Mouse (Mus musculus) urinary bladder, adult 18-20 months (tissue): Measurements from ENCODE around the gene Gramd1a.
A peak's percentile ranks its signal among the peaks of the same experiment; 100 is the strongest.

Source experiments
- DNase-seq, 2 experiments: peaks; one replicate each; pipeline ENCODE4 v3.0.0; 2022; ENCODE audit warnings: low spot score in 2 of 2, mixed read lengths in 2 of 2

The Gramd1a gene

GRCm38 (mm10) chr7:31151301-31152241, 4.1 kb downstream of the Gramd1a start:
- DNase-seq = peak in 1 of 2 experiments; percentile 30

- DNase-seq = peak; percentile 78 to 84
These were observed 5.0 kb downstream of the Gramd1a start for GRCm38 (mm10) chr7:31150566-31151300.

- no peak for DNase-seq
These were observed 5.7 kb downstream of the Gramd1a start for GRCm38 (mm10) chr7:31149751-31150565.

GRCm38 (mm10) chr7:31149271-31149670, 6.4 kb downstream of the Gramd1a start:
- DNase-seq = no peak

- peak in 1 of 2 experiments; percentile 40 for DNase-seq
These were observed 6.9 kb downstream of the Gramd1a start for GRCm38 (mm10) chr7:31148756-31149155.

GRCm38 (mm10) chr7:31148086-31148485, 7.6 kb downstream of the Gramd1a start:
- no peak for DNase-seq

GRCm38 (mm10) chr7:31145596-31146160, 10.0 kb downstream of the Gramd1a start:
- no peak for DNase-seq

GRCm38 (mm10) chr7:31144886-31145285, 10.8 kb downstream of the Gramd1a start:
- no peak for DNase-seq

- DNase-seq = no peak
These were observed 14.8 kb downstream of the Gramd1a start for GRCm38 (mm10) chr7:31140941-31141340.

- no peak for DNase-seq
These were observed 15.4 kb downstream of the Gramd1a start for GRCm38 (mm10) chr7:31140302-31140701.

GRCm38 (mm10) chr7:31139765-31140164, 15.9 kb downstream of the Gramd1a start:
- DNase-seq = peak in 1 of 2 experiments; percentile 57

- no peak for DNase-seq
These were observed 20.0 kb downstream of the Gramd1a start for GRCm38 (mm10) chr7:31135717-31136116.

- DNase-seq = no peak
These were observed 23.8 kb downstream of the Gramd1a start for GRCm38 (mm10) chr7:31131866-31132265.

GRCm38 (mm10) chr7:31130841-31131240, 24.9 kb downstream of the Gramd1a start:
- DNase-seq = no peak

GRCm38 (mm10) chr7:31130197-31130596, 25.5 kb downstream of the Gramd1a start:
- no peak for DNase-seq

- no peak for DNase-seq
These were observed 27.5 kb downstream of the Gramd1a start for GRCm38 (mm10) chr7:31128157-31128705.

- peak in 1 of 2 experiments; percentile 58 for DNase-seq
These were observed 28.6 kb downstream of the Gramd1a start, which contains the start of gene Scn1b for GRCm38 (mm10) chr7:31126851-31127724. Gene Scn1b, minus strand, starts transcription at chr7:31127003.

- DNase-seq = no peak
These were observed 29.4 kb downstream of the Gramd1a start for GRCm38 (mm10) chr7:31126211-31126751.

GRCm38 (mm10) chr7:31125116-31125515, 30.6 kb downstream of the Gramd1a start:
- DNase-seq = no peak

- DNase-seq = no peak
These were observed 31.3 kb downstream of the Gramd1a start for GRCm38 (mm10) chr7:31124381-31124780.
